Mouse (Mus musculus): ENCODE results near the gene Commd1.

DNA sequence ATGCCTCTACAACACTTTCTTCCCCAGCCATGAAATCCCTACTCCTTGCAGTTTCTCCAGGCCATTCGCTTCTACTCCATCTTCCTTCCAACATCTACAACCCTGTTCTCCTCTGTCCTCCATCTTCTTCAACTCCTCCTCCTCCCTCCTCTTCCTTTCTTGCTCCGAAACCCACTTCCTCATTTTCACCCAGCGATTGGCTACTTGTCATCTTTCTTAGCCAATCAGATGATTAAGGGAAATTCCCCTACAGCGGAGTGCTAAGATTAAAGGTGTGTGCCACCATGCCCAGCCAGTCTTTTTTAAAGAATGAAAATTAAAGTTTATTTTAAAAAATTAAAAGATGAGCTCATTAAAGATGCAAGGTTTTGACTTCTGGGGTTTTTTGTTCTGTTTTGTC lies 35.8 kb upstream of the Commd1 start:
- TF ChIP-seq RAD21 (IDR thresholded peaks at IDR 0.05; ENCODE audit: low read depth, low read length) = no peak
- no peak for TF ChIP-seq ZMIZ1 (IDR thresholded peaks at IDR 0.05; ENCODE audit: low read depth, low read length)
- TF ChIP-seq CHD1 (IDR thresholded peaks at IDR 0.05; ENCODE audit: low read depth, low read length) = no peak
- TF ChIP-seq NRF1 (IDR thresholded peaks at IDR 0.05; ENCODE audit: insufficient read depth, low read depth, low read length, poor library complexity, severe bottlenecking) = no peak
- no peak for TF ChIP-seq CTCF (IDR thresholded peaks at IDR 0.05 in 2 of 3, conservative IDR thresholded peaks at IDR 0.05 in 1 of 3; ENCODE audit: control insufficient read depth in 1 of 3, insufficient read depth in 1 of 3, low read depth in 2 of 3, low read length in 3 of 3, poor library complexity in 1 of 3, severe bottlenecking in 1 of 3)
- TF ChIP-seq POLR2AphosphoS5 (IDR thresholded peaks at IDR 0.05; ENCODE audit: borderline replicate concordance, low read depth, low read length) = no peak
- TF ChIP-seq POLR2A (IDR thresholded peaks at IDR 0.05; ENCODE audit: control insufficient read depth in 1 of 2, insufficient read depth in 1 of 2, low read depth in 1 of 2, low read length in 2 of 2, poor library complexity in 1 of 2) = no peak
